Mouse (Mus musculus) ovary, adult 18-20 months (tissue): ENCODE results near the gene Csad.
"Not testable (repeated sequence)": the region's sequence is repeated elsewhere in the genome, so short reads cannot be mapped to it uniquely, and the experiment has no call there.

Experiments used
- DNase-seq: peaks from one replicate; pipeline ENCODE4 v3.0.0; 2022; ENCODE audit warnings: low spot score, mixed read lengths

Gene Csad

GRCm38 (mm10) chr15:102235371-102236027 is 31.0 kb upstream of the Csad start:
- no peak for DNase-seq

DNA sequence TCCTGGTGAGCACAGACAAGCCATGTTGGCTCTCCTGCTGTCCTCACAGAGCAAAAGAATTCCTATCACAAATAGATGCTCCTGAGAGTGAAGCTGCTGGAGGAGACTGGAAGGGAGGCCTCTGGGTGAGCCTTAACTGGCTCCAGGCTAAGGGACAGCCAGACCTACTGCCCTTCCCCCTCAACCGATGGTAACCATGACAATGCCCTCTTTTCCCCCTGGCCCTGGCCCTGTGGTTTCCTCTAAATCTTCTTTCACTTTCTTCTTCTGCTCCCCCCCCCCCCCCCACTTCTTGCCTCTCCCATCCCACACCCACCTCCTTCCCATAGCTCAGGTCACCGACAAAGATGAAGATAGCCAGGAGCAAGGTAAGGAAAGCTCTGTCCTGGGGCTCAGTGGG is 29.4 kb upstream of the Csad start:
- no peak for DNase-seq

GRCm38 (mm10) chr15:102232764-102233163 is 28.2 kb upstream of the Csad start:
- no peak for DNase-seq

- no peak for DNase-seq
These were observed 27.2 kb upstream of the Csad start, which contains the start of gene Itgb7 for GRCm38 (mm10) chr15:102231748-102232147. Gene Itgb7 (minus strand): TSS chr15:102231944.

DNA sequence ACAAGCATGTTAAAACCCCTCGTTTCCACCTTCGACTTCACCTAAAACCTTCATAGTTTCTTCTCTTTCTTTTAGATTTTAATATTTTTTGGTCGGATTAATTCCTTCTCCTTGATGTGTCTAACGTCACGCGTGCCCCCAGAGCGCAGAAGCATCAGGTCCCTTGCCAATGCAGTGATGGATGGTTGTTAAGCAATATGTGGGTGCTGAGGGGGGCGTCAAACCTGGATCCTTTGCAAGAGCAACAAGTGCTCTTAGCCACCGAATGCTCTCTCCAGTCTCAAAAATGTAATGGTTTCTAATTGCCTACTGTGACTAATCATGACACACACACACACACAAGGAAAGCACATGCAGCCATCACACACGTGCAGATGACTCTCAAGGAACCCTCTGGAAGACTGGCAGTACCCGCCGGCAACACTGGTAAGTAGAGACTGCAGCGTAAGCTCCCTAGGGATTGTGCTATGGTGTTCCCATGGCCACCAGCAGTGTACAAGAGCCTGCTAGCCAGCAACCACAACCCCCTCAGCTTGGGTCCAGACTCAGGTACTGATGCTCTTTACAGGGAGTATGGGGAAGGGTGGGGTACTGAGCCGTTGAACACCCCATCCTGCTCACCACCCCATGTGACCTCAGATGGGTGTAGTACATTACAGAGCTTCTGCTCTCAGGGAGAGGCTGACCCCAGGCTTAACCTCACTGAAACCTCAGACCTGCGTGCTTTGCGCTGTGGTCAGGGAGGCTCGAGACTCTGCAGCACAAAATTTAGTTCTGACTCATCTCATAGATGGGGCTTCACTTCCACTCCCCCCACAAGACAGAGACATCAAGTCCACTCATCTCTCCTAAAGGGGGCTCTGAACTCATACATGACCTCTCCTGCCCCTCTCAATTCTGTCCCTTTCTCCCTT is 26.1 kb upstream of the Csad start:
- no peak for DNase-seq

DNA sequence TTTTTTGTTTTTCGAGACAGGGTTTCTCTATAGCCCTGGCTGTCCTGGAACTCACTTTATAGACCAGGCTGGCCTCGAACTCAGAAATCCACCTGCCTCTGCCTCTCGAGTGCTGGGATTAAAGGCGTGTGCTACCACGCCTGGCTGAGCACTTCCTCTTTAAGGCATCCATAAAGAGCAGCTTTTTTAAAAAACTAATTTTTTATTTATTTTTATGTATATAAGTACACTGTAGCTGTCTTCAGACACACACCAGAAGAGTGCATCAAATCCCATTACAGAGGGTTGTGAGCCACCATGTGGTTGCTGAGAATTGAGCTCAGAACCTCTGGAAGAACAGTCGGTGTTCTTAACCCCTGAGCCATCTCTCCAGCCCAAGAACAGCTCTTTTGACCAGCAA is 21.1 kb upstream of the Csad start:
- DNase-seq: not testable (repeated sequence)

DNA sequence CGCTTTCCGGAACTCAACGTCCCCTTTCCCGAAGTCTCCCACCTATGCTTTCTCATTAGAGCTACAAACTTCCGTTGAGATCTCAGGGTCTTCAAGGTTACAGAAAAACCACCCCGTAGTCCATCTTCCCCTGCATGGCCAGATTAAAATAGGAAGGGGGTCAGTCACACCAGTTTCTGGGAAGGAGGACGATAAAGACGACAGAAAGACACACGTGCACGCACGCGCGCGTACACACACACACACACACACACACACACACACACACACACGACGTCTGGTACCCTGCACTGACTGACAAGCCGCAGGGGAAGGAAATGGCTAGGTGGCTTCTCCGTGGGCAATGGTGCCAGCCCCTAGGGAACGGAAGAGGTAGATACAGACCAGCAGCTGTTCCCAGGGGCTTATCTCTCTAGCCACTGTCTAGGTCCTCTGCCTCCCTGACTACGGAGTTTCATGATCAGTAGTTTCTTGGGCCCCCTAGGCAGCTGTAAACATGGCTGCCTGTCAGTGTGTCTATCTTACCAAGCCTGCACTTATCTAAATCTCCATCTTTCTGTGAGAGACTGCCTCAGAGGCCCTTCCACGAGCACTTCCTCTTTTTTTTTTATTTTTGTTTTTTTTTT is 20.6 kb upstream of the Csad start:
- no peak for DNase-seq

DNA sequence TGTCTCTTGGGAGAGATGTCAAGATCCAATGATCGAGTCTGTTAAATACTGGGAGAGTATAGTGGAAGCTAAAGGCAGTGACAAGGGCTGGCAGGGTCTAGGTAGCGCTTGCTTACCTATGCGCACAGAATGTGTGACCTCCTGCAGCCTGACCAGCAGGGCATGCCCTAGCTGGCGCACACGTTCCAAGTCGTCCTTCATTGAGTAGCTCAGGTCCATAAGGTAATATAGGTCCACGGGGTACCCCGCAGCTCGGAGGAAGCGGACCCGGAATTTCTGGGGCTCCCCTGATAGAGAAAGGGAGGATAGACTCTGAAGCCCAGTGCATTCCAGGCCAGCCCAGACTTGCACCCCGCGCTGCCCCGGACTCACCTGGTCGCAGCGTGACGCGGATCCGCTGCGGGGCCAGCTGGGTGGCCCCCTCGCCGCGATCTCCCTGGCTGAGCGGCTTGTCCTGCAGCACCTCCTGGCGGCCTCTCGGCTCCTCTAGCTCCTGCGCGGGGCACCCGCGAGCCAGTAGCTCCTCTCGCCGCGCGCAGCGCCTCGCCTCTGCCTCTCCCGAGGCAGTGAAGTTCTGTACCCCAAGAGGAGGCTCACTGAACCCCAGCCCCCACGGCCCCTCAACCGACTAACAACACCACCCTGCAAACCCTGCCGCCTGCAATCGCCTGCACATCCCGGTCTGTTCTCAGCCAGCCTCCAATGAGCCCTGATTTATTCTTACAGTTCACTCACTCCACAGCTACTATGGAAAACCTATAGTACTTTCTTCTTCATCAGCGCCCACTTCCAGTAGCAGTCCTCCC is 19.9 kb upstream of the Csad start:
- peak; percentile 68 for DNase-seq

- no peak for DNase-seq
These were observed 17.9 kb upstream of the Csad start for GRCm38 (mm10) chr15:102222386-102222785.

DNA sequence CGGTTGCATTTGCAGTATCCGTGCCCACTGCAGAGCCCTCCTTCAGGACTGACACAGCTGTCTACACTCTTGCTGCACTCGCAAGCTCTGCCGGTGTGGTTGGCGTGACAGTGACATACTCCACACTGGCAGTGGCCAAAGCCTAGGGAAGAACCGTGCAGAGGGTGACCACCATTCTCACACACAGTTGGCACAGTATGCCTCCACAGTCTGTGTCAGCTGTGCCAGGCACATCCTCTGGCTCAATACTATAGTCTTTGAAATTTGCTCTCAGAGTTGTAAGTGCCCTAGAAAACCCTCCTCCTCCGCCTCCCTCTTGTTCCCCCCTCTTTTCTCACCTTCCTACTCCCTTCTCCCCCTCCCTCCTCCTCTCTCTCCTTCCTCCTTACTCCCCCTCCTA is 12.8 kb upstream of the Csad start:
- no peak for DNase-seq

DNA sequence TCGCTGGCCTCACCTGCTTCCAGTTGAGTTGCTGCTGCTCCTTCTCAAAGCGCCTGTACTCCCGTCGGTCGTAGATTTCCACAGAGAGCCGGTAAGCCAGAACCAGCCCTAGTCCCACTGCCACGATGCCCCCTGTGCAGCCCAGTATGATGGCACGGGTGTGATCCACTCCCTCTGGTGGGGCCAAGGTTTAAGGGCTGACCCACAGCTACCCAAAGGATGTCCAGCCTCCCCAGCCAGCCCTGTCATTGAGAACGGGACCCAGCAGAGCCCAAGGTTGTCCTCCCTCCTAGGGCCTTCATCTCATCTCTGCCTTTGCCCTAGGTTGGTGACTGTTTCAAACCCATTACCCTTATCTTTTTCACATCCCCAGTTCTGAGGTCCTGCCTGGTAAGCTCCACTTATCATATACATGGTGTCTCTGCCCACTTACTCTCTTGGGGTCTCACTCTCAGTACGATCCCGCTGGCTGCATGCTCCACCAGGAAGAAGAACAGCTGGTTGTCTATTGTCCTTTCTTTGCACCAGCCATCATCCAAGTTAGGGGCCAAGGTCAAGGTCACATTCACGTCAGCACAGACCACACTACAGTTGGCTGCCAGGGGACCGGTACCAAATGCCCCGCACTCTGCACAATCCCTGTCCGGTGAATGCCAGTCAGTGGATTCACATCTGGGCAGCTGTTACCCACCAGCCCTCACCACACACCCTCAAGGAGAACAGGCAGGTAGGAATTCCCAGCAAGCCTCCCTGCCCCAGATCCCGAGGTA is 12.1 kb upstream of the Csad start:
- DNase-seq: no peak

DNA sequence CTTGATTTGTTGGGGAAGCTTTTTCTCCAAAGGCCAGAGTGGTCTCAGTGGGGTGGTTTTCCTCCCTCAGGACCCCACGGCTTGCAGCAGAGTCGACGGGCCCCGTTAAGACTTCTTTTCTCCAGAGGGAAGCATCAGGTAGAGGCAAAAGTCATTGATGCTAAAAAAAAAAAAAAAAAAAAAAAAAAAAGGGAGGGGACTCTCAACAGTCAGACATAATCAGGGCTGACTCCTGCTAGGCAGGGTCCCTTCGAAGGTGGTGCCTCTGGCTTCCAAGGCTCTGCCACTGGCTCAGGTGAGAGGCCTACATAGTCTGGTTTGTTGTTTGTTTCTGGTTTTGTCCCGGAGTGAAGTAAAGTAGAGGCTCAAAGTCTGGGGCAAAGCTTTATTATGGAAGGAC is 11.1 kb upstream of the Csad start:
- DNase-seq: no peak

DNA sequence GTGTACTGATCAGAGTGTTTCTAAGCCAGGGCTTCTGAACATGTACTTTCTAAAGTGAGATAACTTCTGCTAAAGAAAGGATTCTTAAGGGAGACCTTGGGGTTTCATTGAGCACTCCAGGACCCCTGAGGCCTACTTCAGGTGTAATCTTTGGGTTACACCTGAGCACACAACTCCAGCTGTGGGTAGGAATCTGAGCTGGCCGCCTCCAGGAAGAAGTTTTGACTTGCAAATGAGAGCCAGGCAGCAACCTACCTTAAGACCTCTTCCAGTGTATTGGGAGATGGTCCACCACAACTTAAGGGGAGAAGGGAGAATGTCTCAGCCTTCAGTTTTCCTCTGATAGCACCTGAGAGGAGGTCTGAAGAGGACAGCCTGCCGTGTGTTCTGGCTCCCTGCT is 9.6 kb upstream of the Csad start:
- no peak for DNase-seq

DNA sequence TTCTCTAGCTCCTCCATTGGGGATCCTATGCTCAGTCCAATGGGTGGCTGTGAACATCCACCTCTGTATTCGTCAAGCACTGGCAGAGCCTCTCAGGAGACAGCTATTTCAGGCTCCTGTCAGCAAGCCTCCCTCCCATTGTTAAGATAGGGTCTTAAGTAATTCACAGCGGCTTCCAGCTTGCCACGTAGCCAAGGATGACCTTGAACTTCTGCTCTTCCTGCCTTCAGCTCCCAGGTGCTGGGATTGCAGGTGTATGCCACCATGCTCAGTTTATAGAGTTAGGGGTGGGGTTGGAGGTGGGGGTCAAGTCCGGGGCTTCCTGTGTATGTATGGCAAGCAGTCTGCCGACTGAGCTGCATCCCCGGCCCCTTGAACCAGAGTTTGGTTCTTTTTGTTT is 7.4 kb upstream of the Csad start:
- no peak for DNase-seq

DNA sequence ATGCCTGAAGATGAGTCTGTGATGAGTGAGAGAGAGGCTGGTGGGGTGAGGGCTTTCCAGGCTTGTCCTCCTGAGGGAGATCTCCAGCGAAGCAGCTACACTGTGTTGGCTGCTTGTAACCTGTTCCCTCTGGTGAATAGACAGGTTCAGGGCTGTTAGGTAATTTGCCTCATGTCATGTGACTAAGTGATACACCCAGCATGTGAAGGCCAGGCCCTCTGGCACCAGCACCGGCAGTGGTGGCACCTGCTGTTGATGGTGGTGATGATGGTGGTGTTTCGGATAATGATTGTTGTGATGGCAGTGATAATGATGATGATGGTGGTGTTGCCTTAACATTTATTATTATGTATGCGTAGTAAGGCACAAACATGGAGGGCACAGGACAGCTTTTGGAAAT is 6.3 kb upstream of the Csad start:
- no peak for DNase-seq

DNA sequence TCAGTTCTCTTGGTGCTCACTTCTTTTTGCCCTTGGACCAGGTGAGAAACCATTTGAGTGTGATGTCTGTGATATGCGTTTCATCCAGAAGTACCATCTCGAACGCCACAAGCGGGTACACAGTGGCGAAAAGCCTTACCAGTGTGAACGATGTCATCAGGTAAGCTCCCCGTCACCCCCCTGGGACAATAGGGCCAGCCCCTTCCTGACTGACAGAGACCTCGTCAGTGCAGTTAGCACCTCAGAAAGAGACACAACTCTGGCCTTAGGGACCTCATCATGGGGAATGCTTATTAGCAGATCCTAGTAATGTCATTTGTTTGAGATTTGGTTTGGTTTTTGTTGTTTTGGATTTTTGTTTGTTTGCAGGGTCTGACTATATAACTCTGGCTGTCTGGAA is 4.6 kb upstream of the Csad start:
- DNase-seq: no peak

DNA sequence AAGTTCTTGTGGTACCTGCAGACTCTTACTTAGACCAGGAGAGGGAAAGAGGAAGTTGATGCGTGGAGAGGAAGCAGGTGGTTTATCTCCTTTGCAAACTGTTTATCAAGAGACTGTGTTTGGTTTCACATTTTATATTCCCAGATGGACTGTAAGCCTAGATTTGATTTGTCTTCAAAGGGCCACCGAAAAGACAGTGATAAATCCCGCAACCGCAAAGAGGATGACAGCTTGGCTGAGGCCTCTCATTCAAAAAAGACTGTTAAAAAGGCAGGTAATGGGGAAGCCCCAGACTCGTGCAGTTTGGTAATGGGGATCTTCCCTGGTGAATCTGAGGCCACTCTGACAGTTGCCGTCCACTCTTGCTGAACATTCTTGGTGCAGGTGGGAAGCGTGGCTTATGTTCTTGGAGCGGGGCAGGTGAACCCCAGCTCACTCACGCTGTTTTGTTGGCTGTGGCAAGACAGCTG is 3.6 kb upstream of the Csad start:
- no peak for DNase-seq

DNA sequence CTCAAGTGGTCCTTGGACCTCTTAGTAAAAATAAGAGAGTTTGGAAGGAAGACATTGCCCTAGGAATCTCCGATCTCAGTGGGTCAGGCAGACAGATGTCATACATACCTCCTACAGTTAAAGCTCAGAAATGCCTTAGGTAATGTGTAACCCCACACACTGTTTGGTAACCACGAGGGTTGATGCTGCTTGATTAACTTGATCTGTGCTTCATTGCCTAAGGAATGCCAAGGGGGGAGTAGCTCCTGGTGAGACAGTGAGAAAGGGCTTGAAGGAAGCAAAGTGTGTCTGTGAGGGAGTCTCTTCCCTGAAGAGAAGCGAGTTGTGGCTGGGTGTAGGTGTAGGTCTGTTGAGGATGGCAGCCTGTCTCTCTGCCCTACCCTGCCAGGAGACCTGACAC is 2.8 kb upstream of the Csad start:
- no peak for DNase-seq

DNA sequence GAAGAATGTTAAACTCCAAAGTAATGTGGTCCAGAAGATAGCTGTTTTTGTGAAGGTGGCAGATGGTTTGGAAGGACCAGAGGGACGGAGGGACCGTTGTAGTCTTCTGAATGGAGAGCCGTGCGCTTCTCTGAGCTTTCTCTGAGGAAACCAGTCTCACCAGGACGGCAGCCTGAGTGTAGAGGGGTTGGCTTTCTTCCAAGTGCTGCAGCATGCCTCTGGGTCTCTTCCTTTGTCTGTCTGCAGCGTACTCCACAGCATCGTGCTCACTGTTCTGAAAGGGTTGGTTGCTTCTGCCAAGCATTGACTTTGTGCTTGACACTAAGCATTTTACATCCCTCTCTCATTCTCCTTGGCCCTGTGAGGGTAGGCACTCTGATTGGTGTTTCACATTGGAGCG is 1.3 kb upstream of the Csad start:
- DNase-seq: no peak

- DNase-seq: peak; percentile 68
These were observed 616 bp downstream of the Csad start for GRCm38 (mm10) chr15:102203835-102204381.
